Mouse (Mus musculus): Measurements from ENCODE around the gene Focad.

Gene Focad

GRCm38 (mm10) chr4:88138366-88138917 lies 44.0 kb downstream of the Focad start:
- in situ Hi-C loops (cut with MboI; ENCODE audit: low pct_unique_long_range_greater_than_20kb in 1 of 2, low sequenced_read_pairs in 2 of 2, unreplicated experiment in 1 of 2): no loop called here

- in situ Hi-C loops (cut with MboI; ENCODE audit: low pct_unique_long_range_greater_than_20kb in 1 of 2, low sequenced_read_pairs in 2 of 2, unreplicated experiment in 1 of 2): no loop called here
Observed at GRCm38 (mm10) chr4:88149462-88149861, 55.0 kb downstream of the Focad start.

- in situ Hi-C loops (cut with MboI; ENCODE audit: low pct_unique_long_range_greater_than_20kb in 1 of 2, low sequenced_read_pairs in 2 of 2, unreplicated experiment in 1 of 2): no loop called here
Observed at GRCm38 (mm10) chr4:88155490-88156160, 61.2 kb downstream of the Focad start.

GRCm38 (mm10) chr4:88156961-88157360 lies 62.5 kb downstream of the Focad start:
- in situ Hi-C loops (cut with MboI; ENCODE audit: low pct_unique_long_range_greater_than_20kb in 1 of 2, low sequenced_read_pairs in 2 of 2, unreplicated experiment in 1 of 2): no loop called here

GRCm38 (mm10) chr4:88157644-88158043 lies 63.2 kb downstream of the Focad start:
- in situ Hi-C loops (cut with MboI; ENCODE audit: low pct_unique_long_range_greater_than_20kb in 1 of 2, low sequenced_read_pairs in 2 of 2, unreplicated experiment in 1 of 2): no loop called here

- in situ Hi-C loops (cut with MboI; ENCODE audit: low pct_unique_long_range_greater_than_20kb in 1 of 2, low sequenced_read_pairs in 2 of 2, unreplicated experiment in 1 of 2): no loop called here
Observed at GRCm38 (mm10) chr4:88159256-88159655, 64.8 kb downstream of the Focad start.

GRCm38 (mm10) chr4:88159700-88160099 lies 65.3 kb downstream of the Focad start:
- in situ Hi-C loops (cut with MboI; ENCODE audit: low pct_unique_long_range_greater_than_20kb in 1 of 2, low sequenced_read_pairs in 2 of 2, unreplicated experiment in 1 of 2): no loop called here

- in situ Hi-C loops (cut with MboI; ENCODE audit: low pct_unique_long_range_greater_than_20kb in 1 of 2, low sequenced_read_pairs in 2 of 2, unreplicated experiment in 1 of 2): no loop called here
Observed at GRCm38 (mm10) chr4:88163511-88164247, 69.2 kb downstream of the Focad start.

GRCm38 (mm10) chr4:88167008-88167862 lies 72.8 kb downstream of the Focad start:
- in situ Hi-C loops (cut with MboI; ENCODE audit: low pct_unique_long_range_greater_than_20kb in 1 of 2, low sequenced_read_pairs in 2 of 2, unreplicated experiment in 1 of 2): no loop called here

GRCm38 (mm10) chr4:88175058-88175974 lies 80.9 kb downstream of the Focad start:
- in situ Hi-C loops (cut with MboI; ENCODE audit: low pct_unique_long_range_greater_than_20kb in 1 of 2, low sequenced_read_pairs in 2 of 2, unreplicated experiment in 1 of 2): no loop called here

- in situ Hi-C loops (cut with MboI; ENCODE audit: low pct_unique_long_range_greater_than_20kb in 1 of 2, low sequenced_read_pairs in 2 of 2, unreplicated experiment in 1 of 2): no loop called here
Observed at GRCm38 (mm10) chr4:88179296-88179695, 84.9 kb downstream of the Focad start.

GRCm38 (mm10) chr4:88184293-88184692 lies 89.9 kb downstream of the Focad start:
- in situ Hi-C loops (cut with MboI; ENCODE audit: low pct_unique_long_range_greater_than_20kb in 1 of 2, low sequenced_read_pairs in 2 of 2, unreplicated experiment in 1 of 2): no loop called here

- in situ Hi-C loops (cut with MboI; ENCODE audit: low pct_unique_long_range_greater_than_20kb in 1 of 2, low sequenced_read_pairs in 2 of 2, unreplicated experiment in 1 of 2): no loop called here
Observed at GRCm38 (mm10) chr4:88185872-88186426, 91.5 kb downstream of the Focad start.

GRCm38 (mm10) chr4:88187649-88188048 lies 93.2 kb downstream of the Focad start:
- in situ Hi-C loops (cut with MboI; ENCODE audit: low pct_unique_long_range_greater_than_20kb in 1 of 2, low sequenced_read_pairs in 2 of 2, unreplicated experiment in 1 of 2): no loop called here

GRCm38 (mm10) chr4:88189495-88189894 lies 95.1 kb downstream of the Focad start:
- in situ Hi-C loops (cut with MboI; ENCODE audit: low pct_unique_long_range_greater_than_20kb in 1 of 2, low sequenced_read_pairs in 2 of 2, unreplicated experiment in 1 of 2): no loop called here

- in situ Hi-C loops (cut with MboI; ENCODE audit: low pct_unique_long_range_greater_than_20kb in 1 of 2, low sequenced_read_pairs in 2 of 2, unreplicated experiment in 1 of 2): no loop called here
Observed at GRCm38 (mm10) chr4:88194256-88194655, 99.8 kb downstream of the Focad start.

GRCm38 (mm10) chr4:88195898-88196495 lies 101.6 kb downstream of the Focad start:
- in situ Hi-C loops (cut with MboI; ENCODE audit: low pct_unique_long_range_greater_than_20kb in 1 of 2, low sequenced_read_pairs in 2 of 2, unreplicated experiment in 1 of 2): no loop called here
